Mouse (Mus musculus): ENCODE data around the gene Serpina9. TPM values are rescaled to one million over a fixed set of nuclear protein-coding genes. Genes with fewer than 3 reads are reported as not detected.

Gene Serpina9
- polyA plus RNA-seq, 1 experiment: not detected

DNA sequence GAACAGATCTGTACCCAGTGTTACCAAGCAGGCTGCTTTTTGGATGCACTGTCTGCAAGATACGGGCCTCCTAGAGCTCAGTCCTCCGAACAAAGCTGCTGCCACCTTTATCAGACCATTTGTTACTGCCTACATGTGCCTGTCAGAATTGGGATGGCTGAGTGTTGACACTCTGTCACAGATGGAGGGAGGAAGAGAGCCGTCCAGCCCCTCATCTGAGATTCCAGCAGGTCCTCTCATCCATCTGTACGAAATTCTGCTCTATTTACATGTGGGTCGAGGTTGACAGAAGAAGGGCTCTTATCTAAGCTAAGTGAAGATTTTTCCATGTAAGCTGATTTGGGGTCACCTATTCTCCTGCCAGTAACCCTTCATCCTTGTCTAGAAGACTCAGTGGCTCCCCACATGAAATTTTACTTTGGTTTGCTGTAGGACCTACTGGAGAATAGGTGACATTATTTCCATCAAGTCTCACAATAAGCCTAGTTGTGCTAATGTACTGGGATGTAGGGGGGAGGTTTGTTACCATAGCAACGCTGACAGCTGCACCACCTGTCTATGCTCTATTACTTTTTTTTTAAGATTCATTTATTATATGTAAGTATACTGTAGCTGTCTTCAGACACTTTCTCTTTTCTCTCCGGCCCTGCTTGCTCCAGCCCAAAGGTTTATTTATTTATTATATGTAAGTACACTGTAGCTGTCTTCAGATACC is 31.8 kb downstream of the Serpina9 start:
- H3K27me3 ChIP-seq (ENCODE audit: control insufficient read depth, insufficient read depth, low read length): no peaks in the 10 kb centered on the region
- H3K27ac ChIP-seq (ENCODE audit: insufficient read depth, low read length): no peak overlapping the region
- H3K4me1 ChIP-seq (ENCODE audit: control insufficient read depth, insufficient read depth, insufficient read length): no peaks in the 10 kb centered on the region
- WGBS: 83% methylated on average over 7 of the region's 7 CpGs
- no peak overlapping the region for H3K4me3 ChIP-seq (ENCODE audit: extremely low read depth, insufficient read depth, insufficient read length)
- no peaks in the 10 kb centered on the region for H3K36me3 ChIP-seq (ENCODE audit: control insufficient read depth, insufficient read depth, low read length)
- DNase-seq (ENCODE audit: low read depth in 1 of 2, low spot score in 2 of 2): no peak
- TF ChIP-seq CTCF (IDR thresholded peaks at IDR 0.05; ENCODE audit: extremely low read depth, insufficient read depth, insufficient read length, insufficient replicate concordance): no peak

DNA sequence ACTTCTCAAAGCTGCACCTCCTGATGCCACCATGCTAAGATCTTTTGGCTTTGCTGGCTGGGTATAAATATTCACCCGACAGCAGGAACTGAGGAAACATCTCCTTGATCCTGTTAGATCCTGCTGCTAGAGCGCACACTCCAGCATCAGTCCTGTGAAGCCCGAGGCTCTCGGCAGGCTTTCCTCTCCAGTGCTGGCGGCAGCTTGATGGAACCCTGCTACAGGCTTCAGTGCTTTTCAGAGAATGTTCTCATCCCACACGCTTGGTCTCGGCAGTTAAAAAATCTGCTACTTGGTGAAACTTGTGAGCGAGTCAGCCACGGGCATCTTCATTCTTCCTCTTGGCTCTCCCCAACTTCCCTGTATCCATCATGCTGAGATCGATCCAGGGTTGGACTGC is 35.3 kb downstream of the Serpina9 start:
- DNase-seq (ENCODE audit: low read depth in 1 of 2, low spot score in 2 of 2): no peak
- WGBS: 85% methylated on average over 10 of the region's 10 CpGs
- no peaks in the 10 kb centered on the region for H3K27me3 ChIP-seq (ENCODE audit: control insufficient read depth, insufficient read depth, low read length)

DNA sequence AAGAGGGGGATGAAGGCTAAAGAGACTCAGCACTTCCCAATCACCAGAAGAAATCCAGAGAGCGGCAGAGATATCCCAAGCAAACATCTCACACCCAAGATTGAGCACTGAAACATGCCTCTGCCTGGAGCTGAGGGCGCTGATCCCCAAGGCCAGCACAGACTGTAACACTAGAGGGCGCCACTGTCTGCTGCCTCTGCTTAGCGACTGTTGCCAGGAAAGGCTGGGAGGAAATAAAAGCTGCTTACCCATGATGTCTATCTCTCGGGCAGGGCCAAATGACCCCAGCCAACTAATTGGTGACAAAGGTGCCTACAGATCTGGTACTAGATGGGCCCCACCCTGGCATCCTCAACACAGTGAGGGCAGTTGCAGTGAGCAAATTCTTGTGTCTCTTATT is 35.7 kb downstream of the Serpina9 start:
- Histone ChIP-seq H3K27me3 (ENCODE audit: control insufficient read depth, insufficient read depth, low read length) (no peaks in the 10 kb centered on the region), H3K27ac (ENCODE audit: insufficient read depth, low read length) (no peak overlapping the region), H3K36me3 (ENCODE audit: control insufficient read depth, insufficient read depth, low read length) (no peaks in the 10 kb centered on the region), H3K4me3 (ENCODE audit: extremely low read depth, insufficient read depth, insufficient read length) (no peak overlapping the region), H3K4me1 (ENCODE audit: control insufficient read depth, insufficient read depth, insufficient read length) (no peaks in the 10 kb centered on the region)
- TF ChIP-seq POLR2A (IDR thresholded peaks at IDR 0.05; ENCODE audit: low read depth, low read length): no peak
- no peak for TF ChIP-seq CTCF (IDR thresholded peaks at IDR 0.05; ENCODE audit: extremely low read depth, insufficient read depth, insufficient read length, insufficient replicate concordance)
- 33% methylated on average over 5 of the region's 5 CpGs for WGBS
- no peak for DNase-seq (ENCODE audit: low read depth in 1 of 2, low spot score in 2 of 2)

More for the DNA sequence above, 35.3 kb downstream of the Serpina9 start:
- Histone ChIP-seq H3K4me3 (ENCODE audit: extremely low read depth, insufficient read depth, insufficient read length) (no peak overlapping the region), H3K4me1 (ENCODE audit: control insufficient read depth, insufficient read depth, insufficient read length) (no peaks in the 10 kb centered on the region), H3K27ac (ENCODE audit: insufficient read depth, low read length) (no peak overlapping the region), H3K36me3 (ENCODE audit: control insufficient read depth, insufficient read depth, low read length) (no peaks in the 10 kb centered on the region)
- TF ChIP-seq POLR2A (IDR thresholded peaks at IDR 0.05; ENCODE audit: low read depth, low read length) (no peak), CTCF (IDR thresholded peaks at IDR 0.05; ENCODE audit: extremely low read depth, insufficient read depth, insufficient read length, insufficient replicate concordance) (no peak)

DNA sequence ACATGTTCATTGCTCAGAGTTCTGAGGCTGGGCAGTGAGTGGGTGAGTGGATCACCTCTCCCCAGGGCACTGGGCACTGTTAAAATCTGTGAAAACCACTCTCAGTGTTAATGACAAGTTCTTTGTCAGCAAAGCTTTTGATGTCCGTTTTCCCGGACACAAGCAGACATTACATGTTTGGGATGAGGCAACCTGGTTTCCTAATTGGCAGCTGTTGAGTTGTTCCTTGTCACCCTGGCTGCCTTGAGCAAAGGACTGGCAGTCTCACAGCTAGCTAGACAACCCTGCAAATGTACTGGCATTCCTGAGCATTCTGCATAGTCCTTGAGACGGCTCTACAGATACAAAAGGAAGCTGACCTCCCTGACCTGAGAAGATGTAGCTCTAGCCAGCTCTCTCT is 36.5 kb downstream of the Serpina9 start:
- WGBS: 83% methylated on average over 3 of the region's 3 CpGs
- no peak overlapping the region for H3K27ac ChIP-seq (ENCODE audit: insufficient read depth, low read length)
- no peaks in the 10 kb centered on the region for H3K36me3 ChIP-seq (ENCODE audit: control insufficient read depth, insufficient read depth, low read length)
- DNase-seq (ENCODE audit: low read depth in 1 of 2, low spot score in 2 of 2): no peak
- no peak for TF ChIP-seq POLR2A (IDR thresholded peaks at IDR 0.05; ENCODE audit: low read depth, low read length)
- no peak for TF ChIP-seq CTCF (IDR thresholded peaks at IDR 0.05; ENCODE audit: extremely low read depth, insufficient read depth, insufficient read length, insufficient replicate concordance)
- H3K27me3 ChIP-seq (ENCODE audit: control insufficient read depth, insufficient read depth, low read length): no peaks in the 10 kb centered on the region
- H3K4me1 ChIP-seq (ENCODE audit: control insufficient read depth, insufficient read depth, insufficient read length): no peaks in the 10 kb centered on the region
- H3K4me3 ChIP-seq (ENCODE audit: extremely low read depth, insufficient read depth, insufficient read length): no peak overlapping the region

DNA sequence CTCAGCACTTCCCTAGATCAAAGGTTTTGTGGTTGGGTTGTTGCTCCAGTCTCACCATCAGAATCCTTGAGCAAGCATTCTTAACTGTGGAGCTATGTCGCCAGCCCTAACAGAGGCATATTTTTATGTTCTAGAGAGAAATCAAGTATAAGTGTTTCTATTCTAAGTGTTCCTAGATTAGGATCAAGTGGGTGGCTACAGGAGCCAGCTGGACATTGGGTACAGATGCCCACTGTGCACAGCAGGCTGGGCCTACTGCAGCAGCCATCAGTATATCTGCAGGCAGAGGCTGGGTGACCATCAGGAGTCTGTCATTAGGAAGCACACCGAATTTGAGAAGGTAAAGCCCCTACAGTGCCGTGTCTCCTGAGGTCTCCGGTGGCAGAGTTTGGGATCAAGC is 42.5 kb downstream of the Serpina9 start:
- Histone ChIP-seq H3K36me3 (ENCODE audit: control insufficient read depth, insufficient read depth, low read length) (no peaks in the 10 kb centered on the region), H3K4me3 (ENCODE audit: extremely low read depth, insufficient read depth, insufficient read length) (no peak overlapping the region), H3K27me3 (ENCODE audit: control insufficient read depth, insufficient read depth, low read length) (no peaks in the 10 kb centered on the region), H3K4me1 (ENCODE audit: control insufficient read depth, insufficient read depth, insufficient read length) (no peaks in the 10 kb centered on the region), H3K27ac (ENCODE audit: insufficient read depth, low read length) (no peak overlapping the region)
- DNase-seq (ENCODE audit: low read depth in 1 of 2, low spot score in 2 of 2): no peak
- TF ChIP-seq POLR2A (IDR thresholded peaks at IDR 0.05; ENCODE audit: low read depth, low read length): no peak
- TF ChIP-seq CTCF (IDR thresholded peaks at IDR 0.05; ENCODE audit: extremely low read depth, insufficient read depth, insufficient read length, insufficient replicate concordance): no peak
- 91% methylated on average over 4 of the region's 4 CpGs for WGBS

DNA sequence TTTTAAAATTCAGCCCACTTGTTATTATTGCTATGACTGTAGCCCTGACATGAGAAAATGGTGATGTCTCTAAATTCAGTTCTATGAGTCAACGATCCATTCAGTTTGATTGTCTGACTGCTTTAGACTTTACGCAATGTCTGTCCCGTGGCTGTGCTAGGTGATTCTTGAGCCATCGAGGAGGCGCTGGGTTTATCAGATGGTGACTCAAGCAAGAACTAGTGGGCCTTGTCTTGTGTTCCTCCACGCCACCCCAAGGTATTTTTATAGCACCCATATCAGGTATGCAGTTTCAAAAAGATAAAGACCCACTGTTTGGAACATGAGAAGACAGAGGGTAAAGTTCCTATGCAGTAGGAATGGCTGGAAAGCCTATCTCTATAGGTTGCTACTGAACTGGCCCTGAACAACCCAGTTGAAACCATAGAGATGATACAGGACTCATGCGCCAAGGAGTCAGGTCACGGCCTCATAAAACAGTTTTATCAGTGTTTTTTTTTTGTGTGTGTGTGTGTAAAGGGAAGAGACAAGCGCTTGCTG is 43.9 kb downstream of the Serpina9 start:
- H3K4me3 ChIP-seq (ENCODE audit: extremely low read depth, insufficient read depth, insufficient read length): no peak overlapping the region
- no peak for DNase-seq (ENCODE audit: low read depth in 1 of 2, low spot score in 2 of 2)
- TF ChIP-seq CTCF (IDR thresholded peaks at IDR 0.05; ENCODE audit: extremely low read depth, insufficient read depth, insufficient read length, insufficient replicate concordance) (no peak), POLR2A (IDR thresholded peaks at IDR 0.05; ENCODE audit: low read depth, low read length) (no peak)
- H3K27ac ChIP-seq (ENCODE audit: insufficient read depth, low read length): no peak overlapping the region
- no peaks in the 10 kb centered on the region for H3K4me1 ChIP-seq (ENCODE audit: control insufficient read depth, insufficient read depth, insufficient read length)
- no peaks in the 10 kb centered on the region for H3K27me3 ChIP-seq (ENCODE audit: control insufficient read depth, insufficient read depth, low read length)
- H3K36me3 ChIP-seq (ENCODE audit: control insufficient read depth, insufficient read depth, low read length): no peaks in the 10 kb centered on the region
- 90% methylated on average over 9 of the region's 9 CpGs for WGBS

GRCm38 (mm10) chr12:103966761-103967160 is 46.8 kb downstream of the Serpina9 start:
- WGBS: 71% methylated on average over 3 of the region's 3 CpGs
- no peaks in the 10 kb centered on the region for H3K27me3 ChIP-seq (ENCODE audit: control insufficient read depth, insufficient read depth, low read length)
- no peaks in the 10 kb centered on the region for H3K4me1 ChIP-seq (ENCODE audit: control insufficient read depth, insufficient read depth, insufficient read length)
- H3K36me3 ChIP-seq (ENCODE audit: control insufficient read depth, insufficient read depth, low read length): no peaks in the 10 kb centered on the region
- no peak for TF ChIP-seq CTCF (IDR thresholded peaks at IDR 0.05; ENCODE audit: extremely low read depth, insufficient read depth, insufficient read length, insufficient replicate concordance)
- H3K4me3 ChIP-seq (ENCODE audit: extremely low read depth, insufficient read depth, insufficient read length): no peak overlapping the region
- no peak for DNase-seq (ENCODE audit: low read depth in 1 of 2, low spot score in 2 of 2)
- H3K27ac ChIP-seq (ENCODE audit: insufficient read depth, low read length): no peak overlapping the region

All from spleen, adult 2 months (tissue).